Mouse (Mus musculus) embryonic stem cell, embryonic (primary cell): ENCODE results near the gene Fam32a.

ENCODE experiments used
- CTCF ChIA-PET, 4 experiments: fragments of 300-600 bp in 2 of 4; fragments of 350-600 bp in 2 of 4; sonication (Branson Sonifier 250); formaldehyde crosslinking; loops; one replicate each; lab custom pipeline; 2022; ENCODE audit warnings: inconsistent platforms in 2 of 4; lab: Charles Lee
- POLR2A ChIA-PET, 4 experiments: fragments of 300-600 bp in 2 of 4; fragments of 350-600 bp in 2 of 4; sonication (Branson Sonifier 250); formaldehyde crosslinking; loops; one replicate each; lab custom pipeline; 2022; ENCODE audit warnings: antibody characterized with exemption in 4 of 4, inconsistent platforms in 1 of 4; lab: Charles Lee

Gene Fam32a

DNA sequence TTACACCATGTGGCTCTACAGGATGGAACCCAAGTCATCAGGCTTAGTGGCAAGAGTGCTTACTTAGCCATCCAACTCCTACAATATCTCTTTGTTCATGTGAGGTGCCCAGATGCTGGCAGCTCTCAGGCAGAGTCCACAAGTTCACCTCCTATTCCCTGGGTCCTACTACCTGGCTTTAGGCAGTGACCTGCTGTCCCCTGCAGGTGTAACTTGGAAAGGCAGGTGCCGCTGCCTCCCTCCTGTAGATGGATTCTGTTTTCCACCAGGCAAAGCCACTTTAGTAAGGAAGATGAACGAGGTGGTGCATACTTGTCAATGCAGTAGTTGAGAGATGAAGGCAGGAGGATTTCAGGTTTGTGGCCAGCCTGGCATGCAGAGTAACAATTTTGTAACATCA, 4.5 kb upstream of the Fam32a start:
- ChIA-PET POLR2A (interaction anchor here in 2 of 4 experiments (1.0 to 1.3 kb wide), 2 partner anchors 25 to 32 kb away, joined by 3 to 4 read pairs; partner anchors contain the start of gene Ap1m1 (in 1 of the 2)), CTCF (interaction anchor here in 3 of 4 experiments (0.6 to 1.2 kb wide), 8 partner anchors 10 to 513 kb away, joined by 3 to 5 read pairs (median 3); partner anchors contain the start of genes Ap1m1 (in 1 of the 3) and B3gnt3 (in 1 of the 3))

DNA sequence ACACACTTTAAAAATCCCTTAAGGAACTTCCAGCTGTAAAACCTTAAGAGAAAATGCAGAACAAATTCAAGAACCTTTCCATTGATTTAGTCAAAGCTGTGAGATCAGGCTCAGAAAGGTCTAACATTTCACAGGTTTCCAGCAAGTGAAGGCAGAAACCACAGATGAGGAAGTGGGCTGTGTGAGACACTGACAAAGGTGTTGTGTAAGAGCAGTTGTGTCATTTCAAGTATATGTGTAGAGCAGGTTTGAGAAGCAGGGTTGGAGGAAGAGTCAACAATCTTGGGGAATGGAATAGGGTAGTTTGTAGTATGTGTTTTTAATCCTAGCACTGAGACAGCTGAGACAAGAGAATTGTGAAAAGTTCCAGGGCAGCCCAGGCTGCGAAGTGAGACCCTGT, 3.7 kb upstream of the Fam32a start:
- ChIA-PET CTCF (interaction anchor here in 1 of 4 experiments (1.0 kb wide), 1 partner anchor 8 kb away, joined by 4 read pairs; no protein-coding TSS in a partner anchor), POLR2A (no interaction called here)

DNA sequence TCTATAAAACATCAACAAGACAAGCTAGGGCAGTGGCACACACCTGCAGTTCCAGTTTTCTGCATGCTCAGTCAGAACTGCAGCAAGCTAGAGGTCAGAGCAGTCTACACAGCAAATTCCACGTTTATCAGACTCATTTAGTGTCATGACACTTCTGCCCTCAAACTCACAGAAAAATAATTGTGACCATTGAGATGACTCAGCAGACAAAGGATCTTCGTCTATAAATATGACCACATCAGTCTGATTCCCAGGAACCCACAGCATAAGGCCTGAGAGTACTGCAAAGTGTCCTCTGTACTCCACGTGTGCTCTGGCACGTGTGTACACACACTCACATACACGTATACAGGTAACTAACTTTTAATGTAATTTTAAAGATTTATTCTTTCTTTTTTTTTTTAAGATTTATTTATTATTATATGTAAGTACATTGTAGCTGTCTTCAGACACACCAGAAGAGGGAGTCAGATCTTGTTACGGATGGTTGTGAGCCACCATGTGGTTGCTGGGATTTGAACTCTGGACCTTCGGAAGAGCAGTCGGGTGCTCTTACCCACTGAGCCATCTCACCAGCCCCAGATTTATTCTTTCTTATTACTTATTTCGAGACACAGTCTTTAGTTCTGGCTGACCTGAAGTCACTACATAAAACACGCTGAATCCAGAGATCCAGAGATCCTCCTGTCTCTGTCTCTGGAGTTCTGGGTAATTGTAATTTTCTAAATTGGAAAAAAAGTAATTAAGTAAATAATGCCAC, 569 bp upstream of the Fam32a start:
- CTCF ChIA-PET = interaction anchor here (0.5 to 6.7 kb wide), 10 partner anchors 9 to 204 kb away, joined by 3 to 145 read pairs (median 4); partner anchors contain the start of gene Ap1m1 (in 3 of the 4)
- POLR2A ChIA-PET = interaction anchor here in 3 of 4 experiments (0.6 to 7.3 kb wide), 40 partner anchors 9 to 660 kb away, joined by 3 to 114 read pairs (median 4); partner anchors contain the start of genes Ap1m1 (in 3 of the 3), Hsh2d (in 2 of the 3), Klf2 (in 2 of the 3) and Rab8a (in 1 of the 3)

DNA sequence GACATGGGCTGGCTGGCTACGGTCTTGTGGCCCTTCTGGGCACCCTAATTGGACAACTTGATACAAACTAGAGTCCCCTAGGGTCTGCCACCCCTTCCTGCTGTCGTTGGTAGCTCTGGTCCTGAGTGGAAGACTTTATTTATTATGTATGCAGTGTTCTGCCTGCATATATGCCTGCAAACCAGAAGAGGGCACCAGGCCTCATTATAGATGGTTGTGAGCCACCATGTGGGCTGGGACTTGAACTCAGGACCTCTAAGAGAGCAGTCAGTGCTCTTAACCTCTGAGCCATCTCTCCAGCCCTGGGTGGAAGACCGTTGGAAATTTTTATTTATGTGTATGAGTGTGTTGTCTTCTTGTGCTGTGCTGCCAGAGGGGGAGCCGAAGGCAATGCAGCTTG, 1.2 kb downstream of the Fam32a start:
- POLR2A ChIA-PET = interaction anchor here in 3 of 4 experiments (0.6 to 7.3 kb wide), 10 partner anchors 19 to 635 kb away, joined by 3 to 114 read pairs (median 4); partner anchors contain the start of gene Ap1m1 (in 2 of the 3)
- CTCF ChIA-PET = interaction anchor here in 2 of 4 experiments (1.2 to 6.7 kb wide), 4 partner anchors 19 to 115 kb away, joined by 3 to 145 read pairs (median 6); partner anchors contain the start of gene Ap1m1 (in 2 of the 2)

DNA sequence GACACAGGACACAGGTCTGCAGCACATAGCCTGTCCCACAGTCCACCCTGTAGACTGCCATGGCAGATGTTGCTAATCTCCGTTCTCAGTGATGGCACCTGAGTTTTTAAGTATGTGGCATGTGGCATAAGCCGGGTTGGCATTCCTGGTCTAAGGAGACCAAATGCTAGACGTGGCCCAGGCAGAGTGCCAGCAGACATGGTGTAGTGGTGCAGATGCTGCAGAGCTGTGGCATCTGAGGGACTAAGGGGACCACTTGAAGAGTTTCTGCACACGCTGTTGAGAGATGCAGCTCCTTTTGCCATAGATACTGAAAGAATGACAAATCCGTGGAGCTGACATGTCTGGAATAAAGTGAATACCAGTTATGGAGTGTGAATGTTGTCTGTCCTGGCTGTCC, 3.1 kb downstream of the Fam32a start:
- ChIA-PET CTCF (interaction anchor here in 3 of 4 experiments (2.5 to 6.7 kb wide), 3 partner anchors 17 kb away, joined by 38 to 145 read pairs (median 70); partner anchors contain the start of gene Ap1m1 (in 3 of the 3)), POLR2A (interaction anchor here in 3 of 4 experiments (1.1 to 7.3 kb wide), 3 partner anchors 17 to 18 kb away, joined by 5 to 114 read pairs (median 7); partner anchors contain the start of gene Ap1m1 (in 3 of the 3))

DNA sequence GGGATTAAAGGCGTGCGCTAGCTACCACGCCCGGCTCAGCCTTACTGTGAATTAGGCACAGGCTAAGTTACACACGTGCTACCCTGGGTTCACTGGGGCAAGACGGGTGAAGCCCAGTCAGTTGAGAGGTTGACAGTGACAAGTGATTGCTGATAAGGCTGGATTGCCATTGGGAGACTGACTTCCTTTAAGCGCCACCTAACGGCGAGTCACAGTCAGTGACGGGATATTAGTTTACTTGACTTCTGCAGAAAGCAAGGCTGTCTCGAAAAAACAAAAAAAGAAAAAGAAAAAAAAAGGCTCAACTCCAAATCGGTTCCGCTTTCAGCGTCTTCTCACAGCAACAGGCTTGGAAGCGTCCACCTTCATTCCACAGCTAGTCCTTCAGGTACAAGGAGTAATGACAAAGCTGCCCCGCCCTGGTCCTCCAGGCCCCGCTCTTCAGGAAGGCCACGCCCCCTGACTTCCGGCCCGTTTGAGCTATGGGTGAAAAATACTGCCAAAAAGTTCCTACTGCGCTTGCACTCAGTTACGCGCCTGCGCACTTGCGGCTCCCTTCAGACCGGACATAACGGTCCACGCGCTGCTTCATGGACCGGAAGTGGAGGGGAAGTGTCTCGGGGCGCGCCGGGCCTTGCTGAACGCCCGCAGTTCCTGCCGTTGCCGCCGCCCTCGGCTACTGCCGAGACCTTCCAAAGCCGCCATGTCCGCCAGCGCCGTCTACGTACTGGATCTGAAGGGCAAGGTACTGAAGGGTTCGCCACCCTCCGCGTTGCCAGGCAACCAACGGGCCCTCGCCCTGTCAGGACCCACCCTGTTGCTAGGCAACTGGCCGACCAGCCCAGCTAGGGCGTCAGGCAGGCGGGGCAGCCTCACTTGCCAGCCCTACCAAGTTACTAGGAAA, 20.2 kb downstream of the Fam32a start, which contains the start of gene Ap1m1:
Gene Ap1m1 (plus strand): TSS at position 520 of the 904 bp plus-strand sequence.
- ChIA-PET POLR2A (interaction anchor here (0.5 to 3.9 kb wide), 82 partner anchors 10 to 1396 kb away, joined by 3 to 114 read pairs (median 4); partner anchors contain the start of genes Fam32a (in 3 of the 4), Fcho1 (in 1 of the 4), Hsh2d (in 1 of the 4) and Klf2 (in 1 of the 4)), CTCF (interaction anchor here (0.5 to 2.4 kb wide), 56 partner anchors 14 to 1739 kb away, joined by 3 to 145 read pairs (median 4); partner anchors contain the start of genes Fam32a (in 3 of the 4), Cib3 (in 1 of the 4), Fcho1 (in 1 of the 4) and Gm11034 (in 1 of the 4))

DNA sequence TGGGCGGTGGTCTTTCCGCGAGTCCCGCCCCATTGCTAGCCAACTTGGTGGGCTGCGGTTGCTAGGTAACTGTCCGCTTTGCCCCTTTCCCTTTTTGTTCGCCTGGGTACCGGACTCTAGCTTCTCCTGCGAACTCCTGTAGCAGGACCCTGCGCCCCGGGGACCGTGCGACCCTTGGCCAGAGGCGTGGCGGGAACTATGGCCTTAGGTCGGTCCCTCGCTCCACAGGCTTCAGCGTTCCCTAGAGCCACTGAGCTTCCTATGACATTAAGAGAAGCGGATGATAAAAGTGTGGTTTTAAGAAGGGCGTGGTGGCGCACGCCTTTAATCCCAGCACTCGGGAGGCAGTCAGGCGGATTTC, 20.9 kb downstream of the Fam32a start:
- ChIA-PET POLR2A (interaction anchor here (0.5 to 3.9 kb wide), 76 partner anchors 9 to 1396 kb away, joined by 3 to 114 read pairs (median 4); partner anchors contain the start of genes Fam32a (in 3 of the 4), Fcho1 (in 1 of the 4), Hsh2d (in 1 of the 4) and Klf2 (in 1 of the 4)), CTCF (interaction anchor here (0.5 to 2.4 kb wide), 46 partner anchors 13 to 859 kb away, joined by 3 to 145 read pairs (median 4); partner anchors contain the start of genes Fam32a (in 3 of the 4), Hsh2d (in 1 of the 4), Nr2f6 (in 1 of the 4) and Zfp709 (in 1 of the 4))

DNA sequence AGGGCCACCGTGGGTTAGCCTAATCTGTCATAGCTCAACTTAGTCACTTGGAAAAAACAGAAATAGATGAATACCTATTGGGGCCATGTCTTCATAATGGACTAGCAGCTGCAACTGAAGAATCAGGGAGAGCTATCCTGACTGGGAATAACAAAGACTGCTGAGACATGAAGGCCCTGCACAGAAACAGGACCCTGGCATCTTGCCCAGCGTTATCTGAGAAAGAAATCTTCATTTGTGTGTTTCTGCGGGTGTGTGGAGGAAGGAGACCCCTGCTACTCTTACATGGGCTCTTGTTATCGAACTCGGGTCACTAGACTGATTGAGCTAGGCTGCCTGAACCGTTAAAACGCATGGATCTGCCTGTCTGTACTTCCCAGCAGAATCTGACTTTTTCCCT, 21.4 kb downstream of the Fam32a start:
- CTCF ChIA-PET = interaction anchor here in 3 of 4 experiments (1.1 to 2.4 kb wide), 5 partner anchors 15 to 49 kb away, joined by 4 to 7 read pairs (median 4); no protein-coding TSS in a partner anchor
- POLR2A ChIA-PET = interaction anchor here in 2 of 4 experiments (0.6 to 3.9 kb wide), 19 partner anchors 9 to 258 kb away, joined by 3 to 114 read pairs (median 4); partner anchors contain the start of genes Fam32a (in 2 of the 2), Hsh2d (in 1 of the 2), Klf2 (in 1 of the 2) and Olfr374 (in 1 of the 2)

DNA sequence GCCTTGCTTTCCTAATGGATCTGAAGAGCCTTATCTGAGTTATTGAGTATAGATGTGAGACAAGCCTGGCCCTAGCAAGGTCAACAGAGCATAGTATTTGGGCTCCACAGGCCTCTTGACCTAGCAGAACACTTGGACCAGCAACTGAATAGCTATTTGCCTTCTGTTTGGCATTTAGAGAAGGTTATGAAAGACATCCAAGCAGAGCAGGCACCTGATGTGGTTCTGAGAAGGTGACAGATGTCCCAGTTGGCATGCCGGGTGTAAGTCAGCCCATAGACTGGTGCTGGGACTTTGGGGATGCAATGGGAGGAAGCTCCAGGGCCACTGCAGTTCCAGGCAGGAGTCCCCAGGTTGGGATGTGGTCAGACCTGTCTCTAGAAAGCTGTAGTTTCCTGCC, 22.7 kb downstream of the Fam32a start:
- CTCF ChIA-PET = interaction anchor here in 2 of 4 experiments (0.6 to 1.2 kb wide), 2 partner anchors 15 to 452 kb away, joined by 4 read pairs; no protein-coding TSS in a partner anchor
- POLR2A ChIA-PET = interaction anchor here in 2 of 4 experiments (0.6 to 3.9 kb wide), 8 partner anchors 8 to 187 kb away, joined by 3 to 114 read pairs (median 4); partner anchors contain the start of gene Fam32a (in 1 of the 2)

DNA sequence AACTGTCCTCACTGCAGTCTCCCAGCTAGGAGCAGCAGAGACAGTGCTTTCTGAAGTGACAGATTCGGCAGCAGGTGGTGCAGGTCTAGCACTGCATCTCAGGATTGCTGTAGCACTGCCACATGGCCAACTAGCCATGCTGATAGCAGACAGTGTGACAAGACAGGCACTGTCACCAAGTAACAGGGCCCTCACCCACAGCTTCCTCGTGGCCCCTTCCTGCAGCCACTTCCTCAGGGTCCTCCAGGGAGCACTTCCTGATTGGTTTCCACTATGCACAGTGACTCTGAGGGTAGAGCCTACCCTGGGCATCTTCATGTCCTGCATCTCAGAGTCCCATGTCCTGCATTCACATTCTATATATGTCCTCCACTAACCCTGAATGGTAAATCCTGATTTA, 25.1 kb downstream of the Fam32a start:
- ChIA-PET CTCF (interaction anchor here in 2 of 4 experiments (0.5 to 1.6 kb wide), 7 partner anchors 13 to 639 kb away, joined by 3 to 10 read pairs (median 5); no protein-coding TSS in a partner anchor), POLR2A (interaction anchor here in 3 of 4 experiments (0.6 to 1.7 kb wide), 5 partner anchors 11 to 94 kb away, joined by 3 to 4 read pairs (median 3); partner anchors contain the start of gene Hsh2d (in 1 of the 3))

DNA sequence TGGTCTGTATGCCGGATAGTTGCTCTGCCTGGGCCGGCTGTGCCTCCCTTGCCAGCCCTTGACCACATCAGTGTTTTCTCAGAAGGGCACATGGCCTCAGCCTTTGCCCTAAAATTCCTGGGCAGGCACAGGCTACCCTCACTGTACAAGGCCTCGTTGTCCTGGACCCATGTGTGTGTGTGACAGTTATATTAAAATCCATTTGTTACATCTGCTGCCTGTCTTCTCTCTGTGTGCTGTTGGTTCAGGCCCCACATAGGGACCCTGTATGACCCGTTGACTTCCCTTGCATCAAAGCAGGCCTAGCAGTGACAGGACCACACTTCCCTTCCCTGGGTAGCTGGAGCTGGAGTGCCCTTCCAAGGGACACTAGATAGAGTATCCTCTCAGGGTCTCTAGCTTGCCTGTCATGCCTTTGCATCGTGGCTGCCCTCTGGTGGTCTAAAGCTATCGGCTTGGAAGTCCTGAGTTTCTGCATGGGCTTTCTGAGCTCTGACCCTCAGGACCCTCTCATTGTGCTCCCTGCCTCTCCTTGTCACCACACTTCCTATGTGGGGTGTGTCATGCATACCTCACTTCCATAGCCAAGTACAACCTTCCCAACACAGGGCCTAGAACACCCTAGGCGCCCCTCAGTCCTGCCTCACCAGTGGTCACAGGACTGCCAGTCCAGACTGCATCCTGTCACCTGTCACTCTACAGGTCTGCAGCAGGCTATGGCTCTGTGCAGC, 37.8 kb downstream of the Fam32a start:
- POLR2A ChIA-PET = interaction anchor here in 2 of 4 experiments (0.6 to 2.2 kb wide), 20 partner anchors 11 to 106 kb away, joined by 3 to 9 read pairs (median 4); partner anchors contain the start of genes Ap1m1 (in 2 of the 2), Fam32a (in 1 of the 2) and Klf2 (in 1 of the 2)
- CTCF ChIA-PET = interaction anchor here (0.6 to 2.7 kb wide), 70 partner anchors 8 to 726 kb away, joined by 3 to 13 read pairs (median 3); partner anchors contain the start of genes Ap1m1 (in 3 of the 4), Fam32a (in 1 of the 4), Hsh2d (in 1 of the 4) and Mvb12a (in 1 of the 4)

DNA sequence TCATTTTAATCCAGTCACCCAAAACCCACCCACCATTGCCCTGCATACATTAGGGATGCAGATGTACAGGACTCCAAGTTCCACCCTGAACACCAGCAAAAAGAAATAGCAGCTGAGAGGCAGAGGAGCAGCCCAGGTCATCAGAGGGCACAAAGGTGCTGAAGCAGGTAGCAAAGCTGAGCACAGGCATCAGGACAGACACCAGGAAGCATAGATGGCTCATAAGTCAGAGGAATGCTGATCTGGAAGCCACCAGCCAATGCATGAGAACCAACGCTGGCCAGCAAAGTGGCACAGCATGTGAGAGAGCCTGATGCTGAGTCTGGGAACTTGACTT, 38.3 kb downstream of the Fam32a start:
- CTCF ChIA-PET = interaction anchor here (0.6 to 2.7 kb wide), 58 partner anchors 9 to 715 kb away, joined by 3 to 13 read pairs (median 3); partner anchors contain the start of genes Ap1m1 (in 3 of the 4), Fam32a (in 1 of the 4), Hsh2d (in 1 of the 4) and Mvb12a (in 1 of the 4)
- POLR2A ChIA-PET = interaction anchor here in 2 of 4 experiments (0.6 to 2.2 kb wide), 18 partner anchors 11 to 106 kb away, joined by 3 to 9 read pairs (median 4); partner anchors contain the start of genes Ap1m1 (in 1 of the 2) and Fam32a (in 1 of the 2)

DNA sequence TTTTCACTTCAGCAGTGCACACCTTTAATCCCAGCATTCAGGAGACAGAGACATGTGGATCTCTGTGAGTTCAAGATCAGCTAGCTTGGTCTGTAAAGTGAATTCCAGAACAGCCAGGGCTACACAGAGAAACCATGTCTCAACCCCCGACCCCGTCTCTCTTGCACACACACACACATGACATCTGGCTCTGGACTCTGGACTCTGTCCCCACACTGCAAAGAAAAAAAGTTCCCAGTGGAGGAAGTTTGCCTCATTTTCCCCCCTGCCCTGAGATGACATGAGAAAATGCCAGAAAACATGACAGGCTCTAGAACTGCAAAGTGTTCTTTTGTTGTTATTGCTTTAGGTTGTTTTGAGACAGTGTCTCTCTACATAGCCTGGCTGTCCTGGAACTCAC, 40.3 kb downstream of the Fam32a start:
- CTCF ChIA-PET = interaction anchor here in 2 of 4 experiments (0.5 to 1.6 kb wide), 5 partner anchors 15 to 182 kb away, joined by 3 to 4 read pairs (median 3); no protein-coding TSS in a partner anchor

DNA sequence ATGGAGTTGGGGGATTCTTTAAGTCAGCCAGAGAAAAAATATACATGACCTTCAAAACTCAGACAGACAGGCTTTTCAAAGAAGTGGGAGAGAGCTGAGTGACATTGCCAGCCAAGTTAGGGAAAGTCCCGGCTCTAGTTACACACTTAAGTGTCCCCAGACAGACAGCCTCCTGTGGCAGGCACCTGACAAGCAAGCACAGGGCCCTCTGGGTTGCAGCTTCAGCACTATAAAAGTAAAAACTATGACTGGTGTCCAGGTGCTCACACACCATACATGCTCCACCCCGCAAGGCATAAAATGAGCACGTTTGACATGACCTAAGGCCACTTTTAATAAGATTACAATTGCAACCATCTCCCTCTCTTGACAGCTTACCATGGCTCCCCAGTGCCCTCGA, 41.1 kb downstream of the Fam32a start:
- ChIA-PET POLR2A (interaction anchor here in 3 of 4 experiments (0.6 to 1.8 kb wide), 10 partner anchors 9 to 105 kb away, joined by 3 to 10 read pairs (median 4); partner anchors contain the start of gene Klf2 (in 3 of the 3)), CTCF (interaction anchor here (0.6 to 1.6 kb wide), 16 partner anchors 11 to 570 kb away, joined by 3 to 26 read pairs (median 4); partner anchors contain the start of gene Ap1m1 (in 1 of the 4))

More for the DNA sequence above, 40.3 kb downstream of the Fam32a start:
- POLR2A ChIA-PET = interaction anchor here in 2 of 4 experiments (1.6 to 1.8 kb wide), 4 partner anchors 30 to 105 kb away, joined by 5 to 10 read pairs (median 8); partner anchors contain the start of gene Klf2 (in 1 of the 2)

DNA sequence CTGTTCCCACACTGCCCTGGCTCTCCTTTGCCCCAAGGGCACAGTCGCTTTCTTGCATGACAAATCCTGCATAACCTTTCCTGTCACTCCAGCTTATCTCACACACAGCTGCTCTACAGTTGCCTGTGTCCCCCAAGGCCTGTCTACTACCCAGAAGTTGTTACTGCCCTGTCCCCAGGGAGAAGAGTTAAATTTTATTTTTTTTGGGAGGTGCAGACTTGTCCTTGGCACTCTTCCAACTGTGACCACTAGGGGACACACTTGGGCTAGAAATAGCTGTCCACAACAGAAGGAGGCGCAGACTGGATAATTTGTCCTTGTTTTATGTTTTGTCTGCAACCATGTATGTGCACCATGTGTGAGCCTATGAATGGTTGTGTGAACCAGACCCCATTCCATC, 41.5 kb downstream of the Fam32a start:
- ChIA-PET CTCF (interaction anchor here (0.6 to 1.6 kb wide), 36 partner anchors 8 to 571 kb away, joined by 3 to 26 read pairs (median 3); partner anchors contain the start of gene Ap1m1 (in 2 of the 4)), POLR2A (interaction anchor here in 3 of 4 experiments (0.6 to 1.8 kb wide), 15 partner anchors 10 to 155 kb away, joined by 3 to 10 read pairs (median 4); partner anchors contain the start of gene Klf2 (in 3 of the 3))
